Mouse (Mus musculus) neural tube, embryonic 13.5 days (tissue): ENCODE measurements at regions not wholly inside any gene's neighbourhood (a gene's known extent, or its start where the extent isn't known, plus 50 kb on each side); places are given as distances from the start of the nearest gene placed in this dataset.

Experiments used
- ATAC-seq: fragments of 200-750 bp; cut with Nextera tagmentation; 2 replicates; pipeline ENCODE4 v1.8.0; 2017; ENCODE audit warnings: low read depth, mild to moderate bottlenecking, moderate TSS enrichment, moderate library complexity
- H3K27ac ChIP-seq: fragments of 300-500 bp; sonication (generic); replicated peaks from 2 replicates; pipeline ENCODE4 v1.5.1; 2015; ENCODE audit warnings: moderate library complexity, mild to moderate bottlenecking, inconsistent platforms
- H3K27me3 ChIP-seq: fragments of 300-500 bp; sonication (generic); 2 replicates; pipeline ENCODE4 v1.6.1; 2015; ENCODE audit warnings: mild to moderate bottlenecking, inconsistent platforms
- H3K36me3 ChIP-seq: fragments of 300-500 bp; sonication (generic); 2 replicates; pipeline ENCODE4 v1.6.1; 2015; ENCODE audit warnings: mild to moderate bottlenecking, inconsistent platforms
- H3K4me1 ChIP-seq: fragments of 300-500 bp; sonication (generic); replicated peaks from 2 replicates; pipeline ENCODE4 v1.6.1; 2015; ENCODE audit warnings: inconsistent platforms
- H3K4me2 ChIP-seq: fragments of 300-500 bp; sonication (generic); 2 replicates; pipeline ENCODE4 v1.6.1; 2015; ENCODE audit warnings: inconsistent platforms, mild to moderate bottlenecking, moderate library complexity
- H3K4me3 ChIP-seq: fragments of 300-500 bp; sonication (generic); 2 replicates; pipeline ENCODE4 v1.5.1; 2015; ENCODE audit warnings: mild to moderate bottlenecking, inconsistent platforms
- H3K9ac ChIP-seq: fragments of 300-500 bp; sonication (generic); 2 replicates; pipeline ENCODE4 v1.6.1; 2015; ENCODE audit warnings: moderate library complexity, mild to moderate bottlenecking, inconsistent platforms
- H3K9me3 ChIP-seq: fragments of 300-500 bp; sonication (generic); 2 replicates; pipeline ENCODE4 v1.6.1; 2016; ENCODE audit warnings: inconsistent platforms
- WGBS: fragments of 180-500 bp; shearing (Covaris S2); methylation state at CpG from one replicate; pipeline ENCODE4 v1.1.7; 2015; 5-methylcytosine and 5-hydroxymethylcytosine counted together

DNA sequence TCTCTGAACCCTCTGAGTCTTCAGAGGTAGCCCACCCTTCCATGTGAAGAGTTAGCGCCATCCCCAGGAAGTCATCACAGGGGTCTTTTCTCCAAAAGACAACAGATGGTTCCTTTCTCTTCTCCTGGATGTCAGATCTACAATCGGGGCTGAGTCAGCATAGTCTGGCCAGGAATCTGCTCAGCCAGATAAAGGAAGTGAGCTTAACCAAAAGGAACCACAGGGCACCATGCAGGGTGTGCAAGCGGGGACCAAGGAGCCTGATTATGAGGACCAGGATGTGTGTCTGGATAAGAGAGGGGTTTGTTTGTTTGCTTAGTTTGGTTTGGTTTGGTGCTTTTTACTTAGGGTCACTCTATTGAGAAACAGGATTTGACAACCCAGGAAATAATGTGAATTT, 74.6 kb upstream of the Pcgf5 start:
- 58% methylated on average over 3 of the region's 3 CpGs for WGBS
- Histone ChIP-seq H3K27me3 (no peaks in the 10 kb centered on the region), H3K4me1 (no peaks in the 10 kb centered on the region), H3K9me3 (no peaks in the 10 kb centered on the region), H3K36me3 (no peaks in the 10 kb centered on the region), H3K27ac (no peak overlapping the region), H3K4me3 (no peak overlapping the region), H3K4me2 (no peak overlapping the region), H3K9ac (no peak overlapping the region)
- ATAC-seq = no peak

DNA sequence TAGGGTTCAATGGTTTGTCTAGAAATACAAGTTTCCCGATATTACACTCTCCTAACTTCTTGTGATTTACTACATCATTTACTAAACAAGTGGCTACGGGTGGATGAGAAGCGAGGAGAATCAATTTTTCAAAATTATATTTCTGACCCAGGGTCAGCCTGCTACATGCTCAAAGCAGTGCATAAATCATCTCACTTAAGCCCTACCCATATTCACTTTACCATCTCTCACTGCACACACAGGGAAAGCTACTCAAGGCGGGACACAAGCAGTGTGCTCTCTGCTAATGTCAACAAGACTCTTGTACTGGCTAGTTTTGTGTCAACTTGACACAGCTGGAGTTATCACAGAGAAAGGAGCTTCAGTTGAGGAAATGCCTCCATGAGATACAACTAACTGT, 62.6 kb upstream of the Pcgf5 start:
- Histone ChIP-seq H3K4me2 (no peak overlapping the region), H3K4me1 (no peaks in the 10 kb centered on the region), H3K27ac (no peak overlapping the region), H3K9me3 (no peaks in the 10 kb centered on the region), H3K4me3 (no peak overlapping the region), H3K36me3 (no peaks in the 10 kb centered on the region), H3K27me3 (no peaks in the 10 kb centered on the region), H3K9ac (no peak overlapping the region)
- WGBS = 75% methylated on average over 4 of the region's 4 CpGs
- peak; percentile 53; the same call in 1 of the 2 replicates for ATAC-seq

DNA sequence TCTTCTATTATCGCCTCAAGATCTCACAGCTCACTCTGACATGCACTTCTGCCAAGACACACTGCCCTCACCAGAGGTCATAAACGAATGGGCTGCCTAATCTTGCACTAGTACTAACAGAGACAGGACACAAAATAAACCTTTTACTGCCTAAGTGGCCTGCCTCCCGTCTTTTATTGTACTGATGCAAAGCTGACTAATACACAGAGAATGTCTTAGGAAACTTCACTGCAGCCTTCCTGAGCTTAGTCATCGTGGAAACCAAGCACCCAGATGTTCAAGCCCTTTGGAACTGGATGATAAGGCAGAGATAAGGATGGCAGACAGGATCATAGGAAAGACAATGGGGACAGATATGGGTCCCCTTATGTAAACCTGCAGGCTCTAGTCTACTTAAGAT, 57.3 kb upstream of the Pcgf5 start:
- no peak for ATAC-seq
- Histone ChIP-seq H3K4me2 (no peak overlapping the region), H3K27me3 (no peaks in the 10 kb centered on the region), H3K4me3 (no peak overlapping the region), H3K9me3 (no peaks in the 10 kb centered on the region), H3K27ac (no peak overlapping the region), H3K36me3 (no peaks in the 10 kb centered on the region), H3K9ac (no peak overlapping the region), H3K4me1 (no peaks in the 10 kb centered on the region)
- WGBS = 52% methylated on average over 4 of the region's 4 CpGs

DNA sequence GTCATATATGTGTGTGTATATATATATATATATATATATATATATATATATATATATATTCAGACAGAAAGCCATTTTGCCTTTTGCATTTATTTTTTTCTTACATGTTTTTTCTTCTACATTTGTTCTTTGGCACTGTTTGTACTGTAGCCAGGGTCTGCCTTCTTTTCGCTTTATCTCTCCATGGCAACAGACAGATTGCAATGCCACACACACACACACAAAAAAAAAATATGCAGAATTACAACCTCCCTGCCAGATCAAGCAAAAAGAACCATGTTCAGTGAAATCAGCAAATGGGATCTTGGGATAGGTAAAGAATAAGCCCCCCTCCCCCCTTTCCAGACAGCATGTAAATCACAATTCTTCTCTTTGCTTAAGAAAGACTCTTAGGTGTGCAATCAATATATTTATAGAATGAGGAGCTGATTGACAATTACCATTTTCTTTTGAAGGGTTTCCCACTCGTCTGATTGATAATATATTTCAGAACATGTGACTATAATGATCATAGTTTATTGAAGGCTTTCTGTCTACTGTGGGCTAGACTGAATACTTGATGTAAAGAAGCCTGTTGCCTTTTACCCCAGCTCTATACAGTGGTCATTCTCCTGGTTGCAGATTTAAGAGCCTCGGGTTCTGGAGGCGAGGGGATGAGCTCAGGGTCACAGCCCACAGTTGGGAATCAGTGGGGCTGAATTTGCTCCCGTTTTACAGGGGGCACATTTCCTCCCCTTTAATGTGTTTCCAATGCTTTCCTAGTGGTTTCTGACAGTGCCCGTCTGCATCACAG, 54.7 kb upstream of the Pcgf5 start:
- H3K4me3 ChIP-seq = no peak overlapping the region
- WGBS = 64% methylated on average over 6 of the region's 6 CpGs
- H3K9me3 ChIP-seq = no peaks in the 10 kb centered on the region
- no peak overlapping the region for H3K4me2 ChIP-seq
- H3K4me1 ChIP-seq = no peaks in the 10 kb centered on the region
- H3K36me3 ChIP-seq = no peaks in the 10 kb centered on the region
- H3K27me3 ChIP-seq = no peaks in the 10 kb centered on the region
- H3K27ac ChIP-seq = no peak overlapping the region
- ATAC-seq = no peak
- no peak overlapping the region for H3K9ac ChIP-seq
